Mouse (Mus musculus): ENCODE measurements around the gene Paf1. TPM values are rescaled to one million over a fixed set of nuclear protein-coding genes. Genes with fewer than 3 reads are reported as not detected.

Gene Paf1
- polyA plus RNA-seq, 2 experiments = 15.0 to 40.4 TPM

DNA sequence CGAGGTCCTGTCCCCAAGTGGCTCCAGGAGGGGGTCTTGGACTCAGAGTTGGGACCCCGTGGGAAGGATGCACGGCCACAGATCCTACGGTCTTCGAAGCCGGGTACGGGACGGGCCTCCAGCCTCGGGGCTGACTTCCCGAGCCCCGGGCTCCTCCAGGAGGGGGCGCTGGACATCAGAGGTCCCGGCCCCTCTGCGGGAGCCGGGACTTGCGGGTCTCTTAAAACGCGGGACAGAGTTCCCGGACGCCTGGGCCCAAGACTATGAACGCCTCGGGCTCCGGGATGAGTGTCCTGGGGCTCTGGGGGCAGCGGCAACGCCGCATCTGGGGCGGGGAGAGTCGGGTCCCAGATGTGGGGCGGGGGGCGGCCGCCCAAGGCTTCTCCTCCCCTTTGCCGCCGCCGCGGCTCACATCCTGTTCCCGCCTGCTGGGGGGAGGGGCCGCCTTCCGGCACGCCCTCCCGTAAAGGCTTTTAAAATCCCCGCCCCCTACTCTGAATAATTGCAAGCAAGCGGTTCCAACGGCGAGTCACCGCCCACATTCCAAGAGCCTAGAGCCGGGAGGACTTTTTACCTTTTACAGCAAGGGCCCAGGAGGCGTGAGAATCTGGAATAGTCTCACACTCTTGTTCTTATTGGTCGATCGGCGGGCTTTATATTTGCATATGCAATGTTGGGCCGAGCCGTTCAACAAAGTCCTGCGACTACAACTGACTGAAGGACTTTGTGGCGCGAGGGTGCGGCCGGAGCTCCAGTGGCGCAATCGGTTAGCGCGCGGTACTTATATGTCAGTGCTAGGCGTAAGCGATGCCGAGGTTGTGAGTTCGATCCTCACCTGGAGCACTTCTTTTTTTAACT, 20.3 kb upstream of the Paf1 start, which contains the start of gene Plekhg2:
Gene Plekhg2, minus strand, starts transcription at position 349 of the 858 bp plus-strand sequence.
- DNase-seq (ENCODE audit: low read depth in 3 of 3, low spot score in 3 of 3) (peak; percentile 92 to 95 (median 93)), ATAC-seq (ENCODE audit: insufficient read depth) (peak; percentile 83)
- no peaks in the 10 kb centered on the region for H3K36me3 ChIP-seq (replicated peaks; ENCODE audit: control insufficient read depth, insufficient read depth, low read depth)
- peaks cover 21 to 26% of the 10 kb centered on the region in 2 experiments for H3K4me1 ChIP-seq (replicated peaks; ENCODE audit: control insufficient read depth in 2 of 2, insufficient read depth in 2 of 2, low read length in 1 of 2)
- peak within 1 kb of the TSS; percentile 92 for H3K4me2 ChIP-seq (ENCODE audit: low read depth)
- peaks cover 12% of the 10 kb centered on the region for H3K27me3 ChIP-seq (ENCODE audit: control insufficient read depth, insufficient read depth, low read length)
- TF ChIP-seq EP300 (IDR thresholded peaks at IDR 0.05; ENCODE audit: low read depth) (peak; percentile 39), CTCF (IDR thresholded peaks at IDR 0.05; ENCODE audit: low read depth) (peak; percentile 71)
- H3K27ac ChIP-seq = peak within 1 kb of the TSS; percentile 65
- peak within 1 kb of the TSS; percentile 76 for H3K9ac ChIP-seq (replicated peaks)
- under 1% methylated on average over 63 of the region's 66 CpGs for whole genome bisulfite sequencing (ENCODE audit: insufficient replicate concordance)
- no peaks in the 10 kb centered on the region for H3K9me3 ChIP-seq (ENCODE audit: control insufficient read depth, low read length)
- H3K4me3 ChIP-seq (ENCODE audit: insufficient read depth in 1 of 2, low read depth in 2 of 2, low read length in 2 of 2) = peak within 1 kb of the TSS; percentile 61 to 79

DNA sequence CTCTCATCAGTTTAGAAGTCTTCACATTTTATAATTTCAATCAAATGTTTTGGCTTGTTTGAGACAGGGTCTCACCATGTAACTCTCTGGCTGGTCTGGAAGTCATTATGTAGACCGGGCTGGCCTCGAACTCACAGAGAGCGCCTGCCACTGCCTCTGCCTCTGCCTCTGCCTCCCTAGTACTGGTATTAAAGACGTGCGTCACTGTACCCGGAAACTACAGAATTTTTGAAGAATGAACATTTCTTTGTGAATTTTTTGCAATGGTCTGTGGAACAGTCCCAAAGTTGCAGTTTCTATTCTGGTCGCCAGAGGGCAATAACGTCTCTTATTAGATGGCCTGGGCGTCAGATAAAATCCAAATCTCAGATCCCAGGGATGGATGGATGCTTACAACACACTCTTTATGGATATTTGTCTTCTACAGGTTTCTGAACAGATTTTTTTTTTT, 19.6 kb upstream of the Paf1 start:
- whole genome bisulfite sequencing (ENCODE audit: insufficient replicate concordance) = 1% methylated on average over 9 of the region's 9 CpGs
- Histone ChIP-seq H3K9me3 (ENCODE audit: control insufficient read depth, low read length) (no peaks in the 10 kb centered on the region), H3K27me3 (ENCODE audit: control insufficient read depth, insufficient read depth, low read length) (peaks cover 12% of the 10 kb centered on the region), H3K27ac (peak overlapping the region; percentile 47), H3K36me3 (replicated peaks; ENCODE audit: control insufficient read depth, insufficient read depth, low read depth) (no peaks in the 10 kb centered on the region), H3K9ac (replicated peaks) (peak overlapping the region; percentile 50; the same call in 1 of the 2 replicates), H3K4me3 (ENCODE audit: insufficient read depth in 1 of 2, low read depth in 2 of 2, low read length in 2 of 2) (peak overlapping the region; percentile 61 to 79), H3K4me2 (ENCODE audit: low read depth) (peak overlapping the region; percentile 92), H3K4me1 (replicated peaks; ENCODE audit: control insufficient read depth in 2 of 2, insufficient read depth in 2 of 2, low read length in 1 of 2) (peaks cover 26 to 27% of the 10 kb centered on the region in 2 experiments)
- DNase-seq (ENCODE audit: low read depth in 3 of 3, low spot score in 3 of 3) = peak; percentile 67 to 83 (median 75)
- TF ChIP-seq CTCF (IDR thresholded peaks at IDR 0.05; ENCODE audit: low read depth) = peak; percentile 74
- no peak; the same call in 1 of the 2 replicates for TF ChIP-seq EP300 (IDR thresholded peaks at IDR 0.05; ENCODE audit: low read depth)
- ATAC-seq (ENCODE audit: insufficient read depth) = peak; percentile 8; the same call in 1 of the 2 replicates

DNA sequence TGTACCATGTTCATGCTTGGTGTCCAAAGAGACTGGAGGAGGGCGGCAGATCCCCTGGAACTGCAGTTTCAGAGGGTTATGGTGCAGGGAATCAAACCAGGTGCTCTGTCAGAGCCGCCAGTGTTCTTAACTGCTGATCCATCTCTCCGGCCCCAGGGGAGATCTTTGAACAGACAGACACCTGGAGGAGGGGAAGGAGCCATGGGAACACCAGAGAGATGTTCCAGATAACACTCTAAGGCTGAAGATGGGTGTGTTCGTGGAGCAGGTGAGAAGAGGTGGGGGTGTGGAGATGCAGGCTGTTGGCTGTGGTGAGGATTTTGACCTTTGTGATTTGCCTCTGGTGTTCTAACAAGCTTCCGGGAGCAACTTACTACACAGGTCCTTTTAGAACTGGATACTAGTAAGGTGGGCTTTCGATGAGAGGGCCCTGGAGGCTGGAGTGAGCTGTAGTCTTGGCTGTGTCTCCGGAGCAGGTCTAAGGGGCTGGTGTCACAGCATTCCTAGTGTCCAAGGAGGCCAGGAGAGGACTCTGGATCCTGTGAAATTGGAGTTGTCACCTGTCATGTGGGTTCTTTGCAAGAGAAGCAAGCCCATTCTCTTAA, 18.8 kb upstream of the Paf1 start:
- Histone ChIP-seq H3K9me3 (ENCODE audit: control insufficient read depth, low read length) (no peaks in the 10 kb centered on the region), H3K4me2 (ENCODE audit: low read depth) (no peak overlapping the region), H3K27me3 (ENCODE audit: control insufficient read depth, insufficient read depth, low read length) (peaks cover 12% of the 10 kb centered on the region), H3K4me1 (replicated peaks; ENCODE audit: control insufficient read depth in 2 of 2, insufficient read depth in 2 of 2, low read length in 1 of 2) (peaks cover 26 to 32% of the 10 kb centered on the region in 2 experiments), H3K36me3 (replicated peaks; ENCODE audit: control insufficient read depth, insufficient read depth, low read depth) (no peaks in the 10 kb centered on the region), H3K4me3 (ENCODE audit: insufficient read depth in 1 of 2, low read depth in 2 of 2, low read length in 2 of 2) (no peak overlapping the region), H3K27ac (no peak overlapping the region), H3K9ac (replicated peaks) (no peak overlapping the region)
- ATAC-seq (ENCODE audit: insufficient read depth) (no peak), DNase-seq (ENCODE audit: low read depth in 3 of 3, low spot score in 3 of 3) (no peak)
- 73% methylated on average over 7 of the region's 7 CpGs for WGBS (ENCODE audit: insufficient replicate concordance)
- TF ChIP-seq EP300 (IDR thresholded peaks at IDR 0.05; ENCODE audit: low read depth) (no peak), CTCF (IDR thresholded peaks at IDR 0.05; ENCODE audit: low read depth) (no peak)

DNA sequence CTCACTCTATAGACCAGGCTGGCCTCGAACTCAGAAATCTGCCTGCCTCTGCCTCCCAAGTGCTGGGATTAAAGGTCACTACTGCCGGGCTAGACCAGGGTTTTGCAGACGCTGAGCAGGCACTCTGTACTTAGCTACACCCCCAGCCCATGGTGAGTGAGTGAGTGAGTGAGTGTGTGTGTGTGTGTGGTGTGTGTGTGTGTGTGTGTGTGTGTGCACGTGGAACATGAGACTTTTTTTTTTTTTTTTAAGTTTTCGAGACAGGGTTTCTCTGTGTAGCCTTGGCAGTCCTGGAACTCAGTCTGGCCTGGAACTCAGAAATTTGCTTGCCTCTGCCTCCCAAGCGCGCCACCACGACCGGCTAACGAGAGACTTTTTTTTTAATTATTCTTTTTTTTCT, 18.1 kb upstream of the Paf1 start:
- H3K4me1 ChIP-seq (replicated peaks; ENCODE audit: control insufficient read depth in 2 of 2, insufficient read depth in 2 of 2, low read length in 1 of 2) = peaks cover 30 to 35% of the 10 kb centered on the region in 2 experiments
- ATAC-seq (ENCODE audit: insufficient read depth) (no peak), DNase-seq (ENCODE audit: low read depth in 3 of 3, low spot score in 3 of 3) (no peak)
- H3K27ac ChIP-seq = no peak overlapping the region
- no peak for TF ChIP-seq CTCF (IDR thresholded peaks at IDR 0.05; ENCODE audit: low read depth)
- no peak for TF ChIP-seq EP300 (IDR thresholded peaks at IDR 0.05; ENCODE audit: low read depth)
- 49% methylated on average over 10 of the region's 10 CpGs for WGBS (ENCODE audit: insufficient replicate concordance)
- peak overlapping the region in 1 of 2 experiments; percentile 59; a peak in 2 of 4 replicates for H3K4me3 ChIP-seq (ENCODE audit: insufficient read depth in 1 of 2, low read depth in 2 of 2, low read length in 2 of 2)
- H3K9me3 ChIP-seq (ENCODE audit: control insufficient read depth, low read length) = no peaks in the 10 kb centered on the region
- peak overlapping the region; percentile 97 for H3K4me2 ChIP-seq (ENCODE audit: low read depth)
- H3K27me3 ChIP-seq (ENCODE audit: control insufficient read depth, insufficient read depth, low read length) = peaks cover 12% of the 10 kb centered on the region
- no peaks in the 10 kb centered on the region for H3K36me3 ChIP-seq (replicated peaks; ENCODE audit: control insufficient read depth, insufficient read depth, low read depth)
- H3K9ac ChIP-seq (replicated peaks) = no peak overlapping the region; the same call in 1 of the 2 replicates

Measured in liver, embryonic 14.5 days (tissue).